Mouse (Mus musculus): Measurements from ENCODE around the gene Tanc2. TPM values are rescaled to one million over a fixed set of nuclear protein-coding genes. Genes with fewer than 3 reads are reported as not detected.

Gene Tanc2
- polyA plus RNA-seq, 1 experiment from 2014 or later, result 12.7 TPM

DNA sequence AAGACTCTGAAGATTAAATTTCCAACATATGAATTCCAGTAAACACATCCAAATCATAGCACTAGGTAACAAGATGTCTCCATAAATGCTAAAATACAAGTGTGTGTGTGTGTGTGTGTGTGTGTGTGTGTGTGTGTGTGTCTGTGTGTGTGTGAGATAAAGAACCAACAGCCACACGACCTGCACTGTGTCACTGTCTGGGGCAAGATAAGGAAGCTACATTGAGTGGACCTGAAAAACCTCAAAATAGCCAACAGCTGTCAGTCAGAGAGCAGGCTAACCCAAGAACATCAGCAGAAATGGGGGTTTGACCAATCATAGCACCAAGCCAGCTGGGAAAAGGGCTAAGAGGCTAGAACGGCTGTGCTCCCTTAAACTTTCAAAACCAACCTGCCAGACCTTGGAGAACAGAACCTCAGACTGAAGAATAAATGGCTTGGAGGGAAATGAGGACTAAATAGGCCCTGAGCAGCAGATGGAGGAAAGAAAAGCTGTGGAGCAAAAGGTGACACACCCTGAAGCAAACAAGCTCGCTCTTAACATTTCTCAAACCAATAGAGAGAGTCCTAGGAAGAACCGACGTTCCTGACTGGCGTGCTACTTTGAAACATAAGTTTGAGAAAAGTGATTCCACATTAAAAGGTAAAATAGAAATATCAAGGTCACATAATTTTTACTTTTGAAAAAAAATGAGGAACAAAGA, 30.8 kb upstream of the Tanc2 start:
- CTCF ChIA-PET, result interaction anchor here (1.0 kb wide), 1 partner anchor 28 kb away, joined by 3 read pairs; no protein-coding TSS in a partner anchor
- in situ Hi-C loops (cut with MboI; ENCODE audit: low pct_unique_long_range_greater_than_20kb), result no loop called here
- ATAC-seq, result no peak

DNA sequence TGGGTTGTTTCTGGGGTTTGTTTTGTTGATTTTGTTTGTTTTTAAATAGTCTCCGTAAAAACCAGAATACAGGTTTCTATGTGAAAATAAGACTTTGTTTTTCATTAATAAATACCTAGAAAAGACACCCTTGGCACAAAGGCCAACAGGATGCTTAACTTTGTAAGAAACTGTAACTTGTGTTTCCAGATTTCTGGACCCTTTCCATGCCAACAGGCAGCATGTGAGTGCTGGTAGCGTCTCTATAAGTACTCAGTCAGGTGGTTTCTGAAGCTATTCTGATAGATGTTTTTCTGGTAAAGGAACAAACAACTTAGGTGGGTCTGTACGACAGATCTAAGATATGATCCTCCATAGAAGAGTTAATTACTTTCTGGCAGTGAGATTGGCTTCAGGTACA, 26.2 kb upstream of the Tanc2 start:
- ChIA-PET POLR2A (interaction anchor here (0.6 kb wide), 1 partner anchor 11 kb away, joined by 3 read pairs; no protein-coding TSS in a partner anchor), CTCF (interaction anchor here (1.0 kb wide), 1 partner anchor 9 kb away, joined by 3 read pairs; no protein-coding TSS in a partner anchor)
- H3K27me3 ChIP-seq, result peaks cover 7% of the 10 kb centered on the region
- ATAC-seq (no peak), DNase-seq (ENCODE audit: low read depth, low spot score) (no peak)
- TF ChIP-seq CTCF (IDR thresholded peaks at IDR 0.05), result no peak
- in situ Hi-C loops (cut with MboI; ENCODE audit: low pct_unique_long_range_greater_than_20kb), result no loop called here

More for the DNA sequence above, 30.8 kb upstream of the Tanc2 start:
- H3K27me3 ChIP-seq, result peaks cover 4% of the 10 kb centered on the region
- POLR2A ChIA-PET, result no interaction called here
- no peak for DNase-seq (ENCODE audit: low read depth, low spot score)
- no peak for TF ChIP-seq CTCF (IDR thresholded peaks at IDR 0.05)

DNA sequence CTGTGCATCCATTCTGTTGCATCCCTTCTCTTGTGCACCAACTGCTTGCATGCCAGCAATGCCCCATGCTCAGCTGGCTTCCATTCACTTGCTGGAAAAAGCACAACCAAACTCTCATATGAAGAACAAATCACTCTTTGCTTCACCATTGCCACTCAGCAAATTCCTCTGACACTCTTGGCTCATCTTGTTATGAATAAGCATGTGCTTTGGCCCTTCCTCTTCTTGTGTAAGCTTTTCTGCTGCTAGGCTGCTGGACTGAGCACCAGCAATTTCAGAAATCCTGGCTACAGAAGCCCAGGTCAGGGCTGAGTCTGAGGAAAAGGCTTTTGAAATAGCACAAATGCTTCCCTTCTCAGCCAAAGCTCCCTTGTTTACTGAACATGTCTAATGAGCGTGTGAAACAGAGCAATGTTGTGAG, 22.6 kb upstream of the Tanc2 start:
- H3K27me3 ChIP-seq, result peaks cover 12% of the 10 kb centered on the region
- TF ChIP-seq CTCF (IDR thresholded peaks at IDR 0.05), result no peak
- POLR2A ChIA-PET, result interaction anchor here (1.0 kb wide), 1 partner anchor 18 kb away, joined by 3 read pairs; no protein-coding TSS in a partner anchor
- no peak for DNase-seq (ENCODE audit: low read depth, low spot score)
- in situ Hi-C loops (cut with MboI; ENCODE audit: low pct_unique_long_range_greater_than_20kb), result no loop called here
- ATAC-seq, result peak; percentile 57
- CTCF ChIA-PET, result no interaction called here

DNA sequence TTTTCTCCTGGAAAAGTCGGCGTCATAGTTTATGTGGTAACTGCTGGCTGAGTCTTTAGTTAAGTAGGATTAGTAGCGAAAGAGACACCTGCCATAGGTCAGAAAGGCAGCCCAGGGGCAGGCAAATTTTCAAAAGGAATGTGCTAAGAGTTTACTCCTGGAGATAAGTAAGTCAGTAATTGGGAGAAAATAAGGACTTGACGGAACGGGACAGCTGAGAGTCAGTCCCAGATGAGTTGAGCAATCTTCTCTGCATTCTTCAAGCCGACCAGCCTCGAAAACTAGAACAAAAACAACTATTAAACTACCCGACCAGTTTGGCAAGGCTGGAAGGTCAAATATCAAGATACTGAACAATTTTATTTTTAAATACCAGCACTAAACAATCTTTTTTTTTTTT, 17.8 kb upstream of the Tanc2 start:
- TF ChIP-seq CTCF (IDR thresholded peaks at IDR 0.05), result no peak
- in situ Hi-C loops (cut with MboI; ENCODE audit: low pct_unique_long_range_greater_than_20kb), result no loop called here
- DNase-seq (ENCODE audit: low read depth, low spot score) (no peak), ATAC-seq (no peak)
- CTCF ChIA-PET, result no interaction called here
- POLR2A ChIA-PET, result no interaction called here
- peaks cover 8% of the 10 kb centered on the region for H3K27me3 ChIP-seq

DNA sequence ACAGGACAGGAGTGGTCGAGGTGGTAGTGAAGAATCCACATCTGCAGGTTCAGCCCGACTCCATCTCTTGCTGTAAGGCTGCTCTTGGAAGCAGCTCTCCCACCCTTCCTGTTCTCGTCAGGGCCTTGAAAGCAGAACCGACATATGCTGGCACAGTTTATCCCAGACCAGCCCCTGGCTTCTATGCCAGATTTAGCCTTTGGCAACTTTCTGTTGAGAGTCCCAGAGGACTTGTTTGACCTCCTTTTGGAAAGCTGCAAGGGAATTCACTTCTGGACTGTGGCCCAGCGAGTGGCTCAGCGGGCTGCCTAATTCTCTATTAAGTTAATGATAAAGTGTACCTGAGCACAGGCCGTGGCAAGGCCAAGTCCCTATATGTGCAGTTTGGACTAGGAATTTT, 15.5 kb upstream of the Tanc2 start:
- CTCF ChIA-PET, result no interaction called here
- in situ Hi-C loops (cut with MboI; ENCODE audit: low pct_unique_long_range_greater_than_20kb), result no loop called here
- ATAC-seq (no peak), DNase-seq (ENCODE audit: low read depth, low spot score) (no peak)
- no peak for TF ChIP-seq CTCF (IDR thresholded peaks at IDR 0.05)
- POLR2A ChIA-PET, result interaction anchor here (0.7 kb wide), 1 partner anchor 11 kb away, joined by 3 read pairs; no protein-coding TSS in a partner anchor
- H3K27me3 ChIP-seq, result no peaks in the 10 kb centered on the region

DNA sequence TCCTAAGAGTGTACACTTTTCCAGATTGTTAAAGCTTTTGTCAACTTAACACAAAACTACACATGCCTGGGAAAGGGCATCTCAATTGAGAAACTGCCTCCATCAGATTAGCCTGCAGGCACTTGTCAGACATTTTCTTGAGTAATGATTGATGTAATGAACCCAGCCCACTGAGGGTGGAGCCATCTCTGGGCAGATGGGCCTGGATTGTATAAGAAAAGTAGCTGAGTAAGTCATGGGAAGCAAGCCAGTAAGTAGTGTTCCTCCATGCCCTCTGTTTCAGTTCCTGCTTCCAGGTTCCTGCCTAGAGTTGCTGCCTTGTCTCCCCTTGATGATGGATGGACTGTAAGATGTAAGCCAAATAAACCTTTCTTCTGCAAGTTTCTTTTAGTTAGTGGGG, 12.6 kb upstream of the Tanc2 start:
- ChIA-PET CTCF (no interaction called here), POLR2A (no interaction called here)
- ATAC-seq (no peak), DNase-seq (ENCODE audit: low read depth, low spot score) (no peak)
- in situ Hi-C loops (cut with MboI; ENCODE audit: low pct_unique_long_range_greater_than_20kb), result no loop called here
- TF ChIP-seq CTCF (IDR thresholded peaks at IDR 0.05), result no peak
- H3K27me3 ChIP-seq, result no peaks in the 10 kb centered on the region

DNA sequence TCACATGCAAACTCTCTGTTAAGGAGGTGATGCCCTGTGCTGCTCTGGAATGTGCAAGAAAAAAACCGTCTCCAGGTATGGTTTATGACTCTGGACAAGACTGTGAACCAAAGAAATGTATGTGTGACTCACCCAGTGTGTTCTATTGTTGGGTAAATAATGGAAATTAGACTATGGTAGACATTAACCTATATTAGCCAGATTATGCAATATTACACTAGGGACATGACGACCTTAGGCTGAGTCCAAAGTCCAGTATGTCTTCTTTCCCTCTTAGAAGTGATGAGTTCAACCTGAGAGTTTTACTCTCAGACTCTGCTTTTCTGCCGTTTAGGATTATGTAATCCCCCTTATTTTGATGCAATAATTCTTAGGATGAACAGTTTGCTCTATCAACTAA, 7.8 kb upstream of the Tanc2 start:
- in situ Hi-C loops (cut with MboI; ENCODE audit: low pct_unique_long_range_greater_than_20kb), result no loop called here
- CTCF ChIA-PET, result no interaction called here
- TF ChIP-seq CTCF (IDR thresholded peaks at IDR 0.05), result no peak
- no peak for DNase-seq (ENCODE audit: low read depth, low spot score)
- no peaks in the 10 kb centered on the region for H3K27me3 ChIP-seq
- ATAC-seq, result no peak
- POLR2A ChIA-PET, result no interaction called here

DNA sequence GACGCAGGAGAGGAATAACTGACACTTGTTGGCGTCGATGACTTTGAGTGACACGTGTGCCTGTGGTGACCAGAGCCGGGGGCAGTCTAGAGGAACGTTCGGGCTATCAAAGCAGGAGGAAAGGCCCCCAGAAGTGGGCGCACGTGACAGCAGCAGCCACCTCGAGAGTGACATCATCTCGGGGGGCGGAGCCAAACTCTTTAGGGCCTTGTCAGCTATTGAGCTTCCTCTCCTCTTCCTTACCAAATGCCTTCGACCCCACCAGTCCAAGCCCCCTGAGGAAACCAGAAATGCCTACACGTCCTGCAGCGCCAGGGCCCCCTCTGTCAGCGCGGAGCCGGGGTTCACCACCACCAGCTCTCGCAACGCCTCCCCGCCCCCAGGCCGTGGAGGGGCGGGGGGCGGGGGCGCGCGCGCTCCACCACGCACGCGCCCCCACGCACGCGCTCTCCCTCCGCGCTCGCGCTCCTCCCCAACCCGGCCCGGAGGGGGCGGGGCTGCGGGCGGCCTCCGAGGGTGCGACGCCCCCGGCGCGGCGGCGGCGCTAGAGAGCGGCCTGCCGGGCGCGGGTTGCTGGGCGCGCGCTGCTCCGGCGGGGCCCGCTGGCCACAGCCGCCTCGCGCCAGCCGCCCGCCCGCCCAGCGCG, 432 bp upstream of the Tanc2 start:
- ATAC-seq, result peak; percentile 85
- CTCF ChIA-PET, result interaction anchor here (1.0 kb wide), 1 partner anchor 11 kb away, joined by 3 read pairs; no protein-coding TSS in a partner anchor
- no peak for DNase-seq (ENCODE audit: low read depth, low spot score)
- in situ Hi-C loops (cut with MboI; ENCODE audit: low pct_unique_long_range_greater_than_20kb), result no loop called here
- POLR2A ChIA-PET, result interaction anchor here (1.0 kb wide), 1 partner anchor 210 kb away, joined by 3 read pairs; no protein-coding TSS in a partner anchor
- no peaks in the 10 kb centered on the region for H3K27me3 ChIP-seq
- peak; percentile 36 for TF ChIP-seq CTCF (IDR thresholded peaks at IDR 0.05)

DNA sequence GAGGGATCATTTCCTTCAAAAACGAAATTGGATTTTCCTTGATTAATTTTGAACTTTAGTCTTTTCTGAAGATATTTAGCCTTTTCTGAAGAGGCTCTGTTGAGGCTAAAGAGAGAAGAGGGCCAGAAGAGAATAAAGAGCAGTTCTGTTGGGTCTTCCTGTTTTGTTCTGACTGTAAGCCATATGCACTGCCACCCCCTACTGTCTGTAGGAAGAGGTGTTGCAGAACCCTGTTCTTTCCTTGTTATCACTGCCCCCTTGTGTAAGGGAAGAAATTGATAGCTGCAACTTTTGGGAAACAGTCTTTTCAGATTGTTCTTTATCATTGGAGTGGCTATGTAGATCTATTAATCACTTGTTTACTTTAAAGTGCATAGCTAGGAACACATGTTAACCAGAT, 2.1 kb downstream of the Tanc2 start:
- in situ Hi-C loops (cut with MboI; ENCODE audit: low pct_unique_long_range_greater_than_20kb), result loop anchor here (5.0 kb wide), 2 partner anchors 245 to 320 kb away; no protein-coding TSS in a partner anchor
- no peaks in the 10 kb centered on the region for H3K27me3 ChIP-seq
- POLR2A ChIA-PET, result no interaction called here
- ATAC-seq (no peak), DNase-seq (ENCODE audit: low read depth, low spot score) (no peak)
- CTCF ChIA-PET, result interaction anchor here (0.6 to 2.7 kb wide), 18 partner anchors 9 to 342 kb away, joined by 3 to 23 read pairs (median 4); no protein-coding TSS in a partner anchor
- TF ChIP-seq CTCF (IDR thresholded peaks at IDR 0.05), result peak; percentile 94

DNA sequence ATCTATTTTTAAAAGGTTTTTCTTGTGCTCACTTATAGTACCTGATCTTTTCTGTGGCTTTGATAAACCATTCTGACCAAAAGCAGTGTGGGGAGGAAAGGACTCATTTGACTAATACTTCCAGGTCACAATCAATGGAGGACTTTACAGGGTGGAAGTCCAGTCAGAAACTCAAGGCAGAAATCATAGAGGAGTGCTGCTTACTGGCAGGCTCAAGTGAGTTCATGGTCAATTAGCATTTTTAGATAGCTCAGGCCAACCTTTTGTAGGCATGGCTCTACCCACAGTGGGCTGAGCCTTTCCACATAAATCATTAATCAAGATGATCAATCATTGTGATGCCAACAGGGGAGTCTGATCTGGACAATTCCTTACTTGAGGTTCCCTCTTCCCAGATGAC, 12.4 kb downstream of the Tanc2 start:
- no peak for TF ChIP-seq CTCF (IDR thresholded peaks at IDR 0.05)
- DNase-seq (ENCODE audit: low read depth, low spot score) (no peak), ATAC-seq (no peak)
- in situ Hi-C loops (cut with MboI; ENCODE audit: low pct_unique_long_range_greater_than_20kb), result no loop called here
- ChIA-PET CTCF (interaction anchor here (1.4 kb wide), 1 partner anchor 310 kb away, joined by 3 read pairs; no protein-coding TSS in a partner anchor), POLR2A (no interaction called here)
- H3K27me3 ChIP-seq, result no peaks in the 10 kb centered on the region

DNA sequence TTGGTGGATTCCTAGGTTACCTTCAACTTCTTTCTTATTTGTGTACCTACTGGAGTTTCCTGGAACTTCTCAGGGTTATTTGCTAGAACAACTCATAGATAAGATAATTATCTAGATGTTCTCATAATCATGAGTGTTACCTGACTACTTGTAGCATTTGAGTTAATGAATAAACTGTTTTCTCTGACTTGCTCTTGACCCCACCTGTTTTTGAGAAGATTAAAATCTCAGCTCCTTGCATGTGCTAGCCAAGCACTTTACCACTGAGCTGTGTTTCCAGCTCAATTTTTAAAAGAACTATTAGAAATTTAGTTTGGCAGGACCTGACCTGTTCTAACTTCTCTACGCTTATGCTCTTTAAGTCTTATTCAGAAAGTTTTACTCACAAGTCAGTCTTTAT, 36.4 kb downstream of the Tanc2 start:
- no peak for TF ChIP-seq CTCF (IDR thresholded peaks at IDR 0.05)
- no peaks in the 10 kb centered on the region for H3K27me3 ChIP-seq
- DNase-seq (ENCODE audit: low read depth, low spot score), result no peak
- ChIA-PET POLR2A (no interaction called here), CTCF (interaction anchor here (0.9 to 2.6 kb wide), 4 partner anchors 9 to 18 kb away, joined by 3 to 7 read pairs (median 4); no protein-coding TSS in a partner anchor)
- in situ Hi-C loops (cut with MboI; ENCODE audit: low pct_unique_long_range_greater_than_20kb), result no loop called here
- ATAC-seq, result no peak

Measured in Patski (cell line).